Mouse (Mus musculus): ENCODE results near the gene Cmss1.

DNA sequence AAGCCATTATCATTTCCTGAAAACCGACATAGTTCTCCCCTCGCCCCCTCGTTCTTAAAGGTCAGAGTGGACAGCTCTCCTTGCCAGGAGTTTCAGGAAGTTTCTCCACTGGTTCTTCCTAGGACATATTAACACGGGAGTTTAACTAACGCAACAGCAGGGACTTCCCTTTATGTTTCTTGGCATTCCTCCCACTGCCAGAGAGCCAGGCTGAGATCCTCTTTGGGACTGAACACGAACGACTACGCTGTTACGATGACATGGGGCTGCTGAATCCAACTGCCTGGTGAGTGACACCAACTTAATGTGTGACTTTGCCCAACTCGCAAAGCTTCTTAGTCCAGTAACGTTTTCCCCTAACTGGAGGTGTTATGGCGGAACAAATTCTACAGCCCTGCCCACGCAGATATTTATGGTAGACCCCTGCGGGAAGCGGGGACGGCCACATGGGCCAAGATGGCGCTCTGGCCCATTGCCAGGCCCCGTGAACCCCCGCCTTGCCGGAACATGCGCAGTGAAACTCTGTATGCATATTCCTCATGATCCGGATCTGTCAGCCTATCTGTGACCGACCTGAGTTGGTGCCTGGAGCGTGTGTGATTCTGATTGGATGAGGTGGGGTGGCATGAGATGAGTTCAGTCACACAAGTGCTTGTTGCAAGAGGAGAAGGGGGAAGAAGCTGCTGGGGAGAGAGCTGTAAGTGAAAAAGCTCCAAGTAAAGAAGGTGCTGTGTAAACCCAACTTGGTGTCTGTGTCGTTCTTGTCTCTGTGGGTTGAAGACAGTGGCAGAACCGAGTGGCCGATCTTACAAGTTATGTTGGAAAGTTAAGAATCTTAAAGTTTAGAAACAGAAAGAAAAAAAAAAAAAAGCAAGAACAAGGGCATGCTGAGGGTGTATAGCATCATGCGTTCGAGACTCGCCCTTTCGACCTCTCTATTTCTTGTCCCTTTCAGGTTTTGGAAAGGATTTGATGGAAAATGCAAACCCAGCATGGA lies 326.1 kb downstream of the Cmss1 start:
- TF ChIP-seq CTCF (IDR thresholded peaks at IDR 0.05; ENCODE audit: insufficient read depth, low read depth, low read length), result no peak
- no peak for TF ChIP-seq POLR2A (IDR thresholded peaks at IDR 0.05; ENCODE audit: insufficient read depth, low read depth, low read length)

Data from olfactory bulb, adult 2 months (tissue).